Mouse (Mus musculus) activated CD4-positive, CD25-positive, alpha-beta regulatory T cell, adult 9 weeks (primary cell): ENCODE data around the gene Gpbar1. TPM values are rescaled to one million over a fixed set of nuclear protein-coding genes. Genes with fewer than 3 reads are reported as not detected.

Experiments
- polyA plus RNA-seq: library from polyadenylated mRNA; unstranded; fragments of 100-300 nt; shearing (Covaris generic); gene quantifications from one replicate; pipeline ENCODE4 v1.2.1, GENCODE M21; 2017

Gpbar1 gene
- polyA plus RNA-seq: 0.51 TPM

DNA sequence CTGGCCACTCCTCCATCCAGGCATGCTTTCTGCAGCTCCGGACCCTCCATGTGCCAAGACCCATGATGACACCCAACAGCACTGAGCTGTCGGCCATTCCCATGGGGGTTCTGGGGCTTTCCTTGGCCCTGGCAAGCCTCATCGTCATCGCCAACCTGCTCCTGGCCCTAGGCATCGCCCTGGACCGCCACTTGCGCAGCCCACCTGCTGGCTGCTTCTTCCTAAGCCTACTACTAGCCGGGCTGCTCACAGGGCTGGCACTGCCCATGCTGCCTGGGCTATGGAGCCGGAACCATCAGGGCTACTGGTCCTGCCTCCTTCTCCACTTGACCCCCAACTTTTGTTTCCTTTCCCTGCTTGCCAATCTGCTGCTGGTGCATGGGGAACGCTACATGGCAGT lies at the start of gene Gpbar1:
Gene Gpbar1 (plus strand): TSS at position 13 of the 400 bp plus-strand sequence.

DNA sequence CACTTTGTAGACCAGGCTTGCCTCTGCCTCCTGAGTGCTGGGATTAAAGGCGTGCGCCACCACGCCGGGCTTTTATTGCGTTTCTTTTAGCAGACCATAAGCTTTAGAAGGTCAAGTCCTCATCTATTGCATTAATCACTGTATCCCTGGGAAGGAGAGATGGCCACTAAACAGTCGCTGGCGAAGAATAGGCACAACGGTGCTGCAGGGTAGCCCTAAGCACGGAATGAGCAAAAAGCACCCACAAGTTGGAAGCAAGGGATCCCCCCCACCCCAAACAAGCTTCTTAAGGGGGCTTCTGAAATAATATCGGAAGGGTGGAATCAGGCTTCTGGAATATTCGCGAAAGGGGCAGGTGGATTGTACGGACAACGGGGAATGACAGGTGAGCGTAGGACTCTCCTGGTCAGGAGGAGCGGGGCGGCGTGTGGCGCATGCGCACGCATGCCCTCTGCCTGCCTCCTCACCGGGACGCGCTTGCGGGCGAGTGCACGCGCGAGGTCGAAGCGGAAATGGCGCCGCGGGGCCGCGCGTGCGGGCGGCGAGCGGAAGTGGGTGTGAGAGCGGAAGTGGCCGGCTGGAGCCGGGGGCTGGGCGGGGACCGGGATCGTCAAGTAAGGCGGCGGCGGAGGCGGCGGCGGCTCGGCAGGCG lies 42.3 kb upstream of the Gpbar1 start, which contains the start of gene Arpc2:
Gene Arpc2 (plus strand): TSS at position 147 of the 652 bp plus-strand sequence.

DNA sequence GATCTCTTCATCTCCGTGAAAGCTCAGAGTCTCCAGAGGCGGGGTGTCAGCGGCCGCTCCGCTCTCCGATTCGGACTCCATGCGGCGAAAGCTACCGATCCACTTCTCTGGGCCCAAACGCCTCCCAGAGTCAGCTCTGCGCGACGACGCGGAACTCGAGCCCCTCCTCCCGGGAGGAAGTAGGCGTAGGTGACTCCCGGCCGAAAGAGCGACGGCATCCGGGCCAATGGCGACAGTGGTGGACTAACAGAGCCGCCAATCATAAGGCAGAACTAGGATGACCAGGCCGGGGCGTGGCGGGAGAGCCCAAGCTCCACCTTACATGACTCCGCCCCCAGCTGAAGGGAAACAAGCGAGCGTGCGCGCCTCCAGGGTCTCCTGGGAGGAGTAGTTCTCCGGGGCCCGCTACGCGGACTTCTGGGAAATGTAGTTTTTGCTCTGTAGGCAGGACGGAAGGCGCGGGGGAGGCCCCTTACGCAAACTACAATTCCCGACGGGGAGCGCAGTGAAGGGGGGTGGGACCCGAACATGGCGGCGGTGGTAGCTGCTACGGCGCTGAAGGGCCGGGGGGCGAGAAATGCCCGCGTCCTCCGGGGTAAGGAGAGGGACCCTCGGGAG lies 6.3 kb downstream of the Gpbar1 start, which contains the start of the genes Aamp and Pnkd:
Gene Aamp (minus strand): TSS at position 196 of the 618 bp plus-strand sequence.
Gene Pnkd (plus strand): TSS at position 388 of the 618 bp plus-strand sequence.

DNA sequence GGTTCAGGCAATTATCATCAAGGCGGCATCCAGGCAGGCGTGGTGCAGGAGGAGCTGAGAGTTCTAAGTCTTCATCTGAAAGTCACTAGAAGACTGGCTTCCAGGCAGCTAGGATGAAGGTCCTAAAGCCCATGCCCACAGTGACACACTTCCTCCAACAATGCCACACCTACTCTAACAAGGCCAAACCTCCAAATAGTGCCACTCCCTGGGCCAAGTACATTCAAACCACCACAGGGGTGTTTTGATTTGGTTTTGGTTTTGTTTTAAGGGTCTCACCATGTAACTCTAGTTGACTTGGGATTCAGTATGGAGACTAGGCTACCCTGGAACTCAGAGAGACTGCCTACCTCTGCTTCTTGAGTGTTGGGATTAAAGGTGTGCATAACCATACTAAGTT lies 27.2 kb downstream of the Gpbar1 start, which contains the start of gene Tmbim1:
Gene Tmbim1 (minus strand): TSS at position 101 of the 400 bp plus-strand sequence.

Other genes with a start within 250 kb of the Gpbar1 start
- 42.9 TPM for gene Tns1, start 154.1 kb upstream of the Gpbar1 start, polyA plus RNA-seq
- gene Rufy4, start 153.0 kb upstream of the Gpbar1 start, polyA plus RNA-seq: not detected
- not detected for gene Cxcr2, start 124.6 kb upstream of the Gpbar1 start, polyA plus RNA-seq
- gene Cxcr1, start 83.9 kb upstream of the Gpbar1 start, polyA plus RNA-seq: not detected
- gene Arpc2, start 42.5 kb upstream of the Gpbar1 start, polyA plus RNA-seq: 965 TPM
- 230 TPM for gene Aamp, start 6.2 kb downstream of the Gpbar1 start, polyA plus RNA-seq
- 91.5 TPM for gene Pnkd, start 6.4 kb downstream of the Gpbar1 start, polyA plus RNA-seq
- 25.0 TPM for gene Tmbim1, start 27.1 kb downstream of the Gpbar1 start, polyA plus RNA-seq
- not detected for gene Catip, start 83.6 kb downstream of the Gpbar1 start, polyA plus RNA-seq
- 2.1 TPM for gene Slc11a1, start 96.6 kb downstream of the Gpbar1 start, polyA plus RNA-seq
- gene Ctdsp1, start 113.0 kb downstream of the Gpbar1 start, polyA plus RNA-seq: 6.1 TPM
- 0.09 TPM for gene Vil1, start 130.8 kb downstream of the Gpbar1 start, polyA plus RNA-seq
- 38.3 TPM for gene Cnot9, start 227.5 kb downstream of the Gpbar1 start, polyA plus RNA-seq